Mouse (Mus musculus) myocyte (in vitro differentiated cells): ENCODE measurements at regions not wholly inside any gene's neighbourhood (a gene's known extent, or its start where the extent isn't known, plus 50 kb on each side); places are given as distances from the start of the nearest gene placed in this dataset.

Experiments used
- H3K27me3 ChIP-seq: one replicate; pipeline ENCODE4 v1.6.1; 2011; ENCODE audit not compliant: control insufficient read depth, insufficient read depth, insufficient read length
- H3K36me3 ChIP-seq: one replicate; pipeline ENCODE4 v1.6.1; 2011; ENCODE audit not compliant: control insufficient read depth, insufficient read depth
- H3K4me2 ChIP-seq: one replicate; pipeline ENCODE4 v1.6.1; 2011; ENCODE audit warnings: low read depth, control low read depth
- H3K4me3 ChIP-seq: one replicate; pipeline ENCODE4 v1.5.1; 2011; ENCODE audit warnings: mild to moderate bottlenecking, control low read depth, moderate library complexity
- H3K79me2 ChIP-seq: one replicate; pipeline ENCODE4 v1.6.1; 2011; ENCODE audit not compliant: control insufficient read depth, insufficient read depth
- H3ac ChIP-seq: one replicate; pipeline ENCODE4 v1.6.1; 2011; ENCODE audit not compliant: control insufficient read depth, insufficient read length
- CEBPB ChIP-seq: IDR thresholded peaks from 2 replicates; pipeline ENCODE4 v1.6.1; 2011; ENCODE audit warnings: mild to moderate bottlenecking, moderate library complexity; ENCODE audit not compliant: poor library complexity, insufficient read depth, severe bottlenecking
- E2F4 ChIP-seq: IDR thresholded peaks from one replicate; pipeline ENCODE4 v1.6.1; 2011; ENCODE audit warnings: mild to moderate bottlenecking, control low read depth, moderate library complexity; ENCODE audit not compliant: insufficient read depth
- MAX ChIP-seq: IDR thresholded peaks from one replicate; pipeline ENCODE4 v1.6.1; 2011; ENCODE audit warnings: low read depth, mild to moderate bottlenecking, control low read depth
- MYOD1 ChIP-seq, 3 experiments: IDR thresholded peaks; one replicate each; pipeline ENCODE4 v1.6.1; 2011; ENCODE audit warnings: control low read depth in 2 of 3, low read depth in 2 of 3, mild to moderate bottlenecking in 2 of 3, moderate library complexity in 1 of 3; ENCODE audit not compliant: insufficient read length in 2 of 3, control insufficient read depth in 1 of 3
- MYOG ChIP-seq, 3 experiments: IDR thresholded peaks; one replicate each; pipeline ENCODE4 v1.6.1; 2011; ENCODE audit warnings: control low read depth in 2 of 3, low read depth in 2 of 3, mild to moderate bottlenecking in 2 of 3; ENCODE audit not compliant: insufficient read length in 2 of 3, control insufficient read depth in 1 of 3, insufficient read depth in 1 of 3
- POLR2A ChIP-seq: IDR thresholded peaks from one replicate; pipeline ENCODE4 v1.6.1; 2011; ENCODE audit warnings: low read depth, mild to moderate bottlenecking, control low read depth, moderate library complexity; ENCODE audit not compliant: insufficient read length
- POLR2AphosphoS2 ChIP-seq: IDR thresholded peaks from one replicate; pipeline ENCODE4 v1.6.1; 2011; ENCODE audit warnings: low read depth, control low read depth; ENCODE audit not compliant: insufficient read length
- REST ChIP-seq: IDR thresholded peaks from one replicate; pipeline ENCODE4 v1.6.1; 2011; ENCODE audit warnings: mild to moderate bottlenecking, control low read depth, moderate library complexity; ENCODE audit not compliant: insufficient read depth, insufficient read length
- SRF ChIP-seq: IDR thresholded peaks from one replicate; pipeline ENCODE4 v1.6.1; 2011; ENCODE audit warnings: low read depth; ENCODE audit not compliant: control insufficient read depth, insufficient read length
- TCF12 ChIP-seq: IDR thresholded peaks from one replicate; pipeline ENCODE4 v1.6.1; 2011; ENCODE audit warnings: mild to moderate bottlenecking, control low read depth; ENCODE audit not compliant: poor library complexity, insufficient read depth, severe bottlenecking
- TCF3 ChIP-seq: IDR thresholded peaks from one replicate; pipeline ENCODE4 v1.6.1; 2011; ENCODE audit warnings: low read depth, control low read depth; ENCODE audit not compliant: insufficient read length
- USF1 ChIP-seq: IDR thresholded peaks from one replicate; pipeline ENCODE4 v1.6.1; 2011; ENCODE audit warnings: low read depth, mild to moderate bottlenecking, control low read depth, moderate library complexity

DNA sequence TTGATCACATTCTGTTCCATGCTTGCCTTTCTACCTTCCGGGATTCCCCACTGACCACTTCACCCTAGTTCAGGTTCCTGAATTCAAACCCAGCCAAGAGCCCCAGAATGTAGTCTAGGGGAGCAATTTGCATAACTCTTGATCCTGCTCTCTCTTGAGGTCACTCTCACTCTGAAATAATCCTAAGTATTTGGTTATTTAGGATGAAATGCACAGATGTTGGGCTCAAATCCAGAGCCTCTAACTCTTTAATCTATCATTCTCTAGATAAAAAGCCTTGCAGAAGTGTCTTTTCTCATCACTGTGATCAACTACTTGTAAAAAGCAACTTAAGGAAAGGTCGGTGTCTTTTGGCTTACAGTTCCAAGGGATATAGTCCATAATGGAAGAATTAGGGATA, 57.4 kb upstream of the Ccn6 start:
- Histone ChIP-seq H3K27me3 (no peaks in the 10 kb centered on the region), H3K36me3 (no peaks in the 10 kb centered on the region), H3ac (no peak overlapping the region), H3K4me3 (no peak overlapping the region), H3K4me2 (no peak overlapping the region), H3K79me2 (no peaks in the 10 kb centered on the region)
- TF ChIP-seq MYOG (IDR thresholded peaks at IDR 0.05; ENCODE audit: control insufficient read depth in 1 of 3, insufficient read depth in 1 of 3, insufficient read length in 2 of 3, low read depth in 2 of 3) = no peak
- TF ChIP-seq MAX = no peak
- TF ChIP-seq POLR2AphosphoS2 = no peak
- TF ChIP-seq USF1 = no peak
- no peak for TF ChIP-seq REST
- no peak for TF ChIP-seq SRF
- TF ChIP-seq CEBPB = no peak
- TF ChIP-seq MYOD1 (IDR thresholded peaks at IDR 0.05; ENCODE audit: control insufficient read depth in 1 of 3, insufficient read length in 2 of 3, low read depth in 2 of 3) = no peak
- no peak for TF ChIP-seq TCF12
- TF ChIP-seq TCF3 = no peak
- no peak for TF ChIP-seq POLR2A
- TF ChIP-seq E2F4 = no peak

- Histone ChIP-seq H3K4me3 (no peak overlapping the region), H3ac (no peak overlapping the region), H3K27me3 (no peaks in the 10 kb centered on the region), H3K36me3 (no peaks in the 10 kb centered on the region), H3K4me2 (no peak overlapping the region), H3K79me2 (no peaks in the 10 kb centered on the region)
- TF ChIP-seq SRF (no peak), MYOD1 (IDR thresholded peaks at IDR 0.05; ENCODE audit: control insufficient read depth in 1 of 3, insufficient read length in 2 of 3, low read depth in 2 of 3) (no peak)
Observed at GRCm38 (mm10) chr10:39219366-39219765, 55.8 kb upstream of the Ccn6 start.

- TF ChIP-seq CEBPB (no peak), POLR2AphosphoS2 (no peak), SRF (no peak), TCF3 (no peak), MYOG (IDR thresholded peaks at IDR 0.05; ENCODE audit: control insufficient read depth in 1 of 3, insufficient read depth in 1 of 3, insufficient read length in 2 of 3, low read depth in 2 of 3) (no peak), TCF12 (no peak), REST (no peak), MAX (no peak), POLR2A (no peak), MYOD1 (IDR thresholded peaks at IDR 0.05; ENCODE audit: control insufficient read depth in 1 of 3, insufficient read length in 2 of 3, low read depth in 2 of 3) (no peak), USF1 (no peak), E2F4 (no peak)
- no peaks in the 10 kb centered on the region for H3K36me3 ChIP-seq
- H3ac ChIP-seq = no peak overlapping the region
- no peaks in the 10 kb centered on the region for H3K79me2 ChIP-seq
- no peak overlapping the region for H3K4me3 ChIP-seq
- H3K27me3 ChIP-seq = no peaks in the 10 kb centered on the region
- no peak overlapping the region for H3K4me2 ChIP-seq
Observed at GRCm38 (mm10) chr10:39218151-39218550, 54.6 kb upstream of the Ccn6 start.

DNA sequence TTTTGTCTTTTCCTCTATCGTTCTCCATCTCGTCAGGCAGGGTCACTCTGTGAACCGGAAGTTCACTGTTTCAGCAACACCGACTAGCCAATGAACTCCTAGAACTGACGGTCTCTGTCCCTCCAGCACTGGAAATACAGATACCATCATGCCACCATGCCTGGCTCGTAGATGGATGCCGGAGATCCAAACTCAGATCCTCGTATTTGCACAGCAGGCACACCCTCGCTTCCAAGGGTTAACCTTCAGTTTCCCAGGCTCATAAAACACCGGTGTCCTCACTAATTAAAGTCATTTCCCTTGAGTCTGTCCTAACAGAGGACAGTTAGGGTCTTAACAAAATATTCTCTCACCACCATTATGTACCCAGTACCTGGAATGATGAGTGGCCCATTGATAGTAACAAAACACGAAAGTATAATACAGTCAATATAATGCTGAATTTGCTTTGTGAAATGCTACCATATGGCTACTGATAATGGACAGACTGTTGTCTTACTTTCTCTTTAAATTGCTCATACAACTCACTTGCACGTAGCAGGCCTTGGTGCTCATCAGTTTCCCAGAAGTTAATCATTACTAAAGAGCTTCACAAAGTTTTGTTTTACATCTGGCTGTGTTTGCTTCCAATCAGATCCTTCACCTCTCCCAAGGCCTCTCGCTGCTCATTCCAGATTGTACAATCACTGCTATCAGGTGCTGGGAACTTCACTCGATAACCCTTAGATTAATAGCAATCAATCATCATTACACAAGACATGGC, 52.7 kb upstream of the Ccn6 start:
- Histone ChIP-seq H3K27me3 (no peaks in the 10 kb centered on the region), H3K79me2 (no peaks in the 10 kb centered on the region), H3K4me2 (no peak overlapping the region), H3ac (no peak overlapping the region), H3K4me3 (no peak overlapping the region), H3K36me3 (no peaks in the 10 kb centered on the region)
- TF ChIP-seq E2F4 = no peak
- TF ChIP-seq MAX = no peak
- TF ChIP-seq POLR2A = no peak
- TF ChIP-seq SRF = no peak
- TF ChIP-seq TCF12 = no peak
- TF ChIP-seq MYOD1 (IDR thresholded peaks at IDR 0.05; ENCODE audit: control insufficient read depth in 1 of 3, insufficient read length in 2 of 3, low read depth in 2 of 3) = no peak
- TF ChIP-seq REST = no peak
- TF ChIP-seq MYOG (IDR thresholded peaks at IDR 0.05; ENCODE audit: control insufficient read depth in 1 of 3, insufficient read depth in 1 of 3, insufficient read length in 2 of 3, low read depth in 2 of 3) = no peak
- no peak for TF ChIP-seq TCF3
- no peak for TF ChIP-seq POLR2AphosphoS2
- TF ChIP-seq USF1 = no peak
- no peak for TF ChIP-seq CEBPB

DNA sequence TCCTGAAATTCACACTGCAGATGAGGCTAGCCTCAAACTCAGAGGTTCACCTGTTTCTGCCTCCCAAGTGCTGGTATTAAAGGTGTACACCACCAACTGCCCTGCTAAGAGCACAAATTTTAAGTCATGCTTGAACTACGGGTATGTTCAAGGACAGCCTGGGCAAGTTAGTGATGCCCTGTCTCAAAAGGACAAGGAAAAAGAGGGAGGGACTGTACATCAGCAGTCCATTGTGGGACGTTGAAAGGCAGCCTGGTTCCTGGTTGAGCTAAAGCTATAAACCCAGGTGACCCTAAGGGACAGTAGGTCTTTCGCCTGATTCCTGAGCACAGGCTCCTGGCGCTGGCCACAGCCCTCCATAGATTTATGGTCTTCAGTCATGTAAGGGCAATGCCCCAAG, 51.0 kb upstream of the Ccn6 start:
- Histone ChIP-seq H3K27me3 (no peaks in the 10 kb centered on the region), H3K79me2 (no peaks in the 10 kb centered on the region), H3K4me3 (no peak overlapping the region), H3K4me2 (no peak overlapping the region), H3ac (no peak overlapping the region), H3K36me3 (no peaks in the 10 kb centered on the region)
- TF ChIP-seq POLR2AphosphoS2 (no peak), TCF3 (no peak), MAX (no peak), USF1 (no peak), E2F4 (no peak), POLR2A (no peak), TCF12 (no peak), MYOD1 (IDR thresholded peaks at IDR 0.05; ENCODE audit: control insufficient read depth in 1 of 3, insufficient read length in 2 of 3, low read depth in 2 of 3) (no peak), SRF (no peak)
